Mouse (Mus musculus): Measurements from ENCODE around the gene Cfap43.

The Cfap43 gene

DNA sequence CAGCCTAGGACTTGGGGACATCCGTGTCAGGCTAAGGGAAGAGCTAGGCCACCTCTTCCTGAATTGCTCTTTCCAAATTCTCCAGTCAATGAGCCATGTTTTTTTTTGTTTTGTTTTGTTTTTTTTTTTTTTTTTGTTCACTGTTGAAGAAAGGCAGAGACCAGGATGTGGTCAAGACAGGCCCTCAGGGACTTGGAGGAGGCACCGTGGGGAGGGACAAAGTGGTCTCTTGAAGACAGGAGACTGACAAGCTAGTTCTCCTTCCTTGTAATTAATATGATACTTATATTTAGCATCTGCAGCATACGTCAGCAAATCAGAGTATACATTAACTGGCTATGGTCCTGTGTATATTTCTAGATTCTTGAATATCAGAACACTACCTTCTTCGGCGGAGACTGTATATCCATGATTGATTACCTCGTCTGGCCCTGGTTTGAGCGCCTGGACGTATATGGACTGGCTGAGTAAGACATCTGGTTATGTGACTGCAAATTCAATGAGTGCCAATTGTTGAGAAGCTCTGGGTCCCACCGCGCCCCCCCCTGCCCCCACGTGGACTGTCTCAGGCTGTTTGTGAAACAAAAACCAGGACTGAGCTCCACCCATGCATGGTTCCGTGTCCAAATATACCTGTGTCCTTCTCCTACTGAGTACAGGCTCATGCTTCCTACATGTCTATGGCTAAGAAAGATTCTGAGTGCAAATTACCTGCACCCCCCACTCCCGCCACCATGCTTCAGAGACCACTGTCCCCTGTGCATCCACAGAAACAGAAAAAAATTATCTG, 34.6 kb downstream of the Cfap43 start:
- DNase-seq, result peak; percentile 83

DNA sequence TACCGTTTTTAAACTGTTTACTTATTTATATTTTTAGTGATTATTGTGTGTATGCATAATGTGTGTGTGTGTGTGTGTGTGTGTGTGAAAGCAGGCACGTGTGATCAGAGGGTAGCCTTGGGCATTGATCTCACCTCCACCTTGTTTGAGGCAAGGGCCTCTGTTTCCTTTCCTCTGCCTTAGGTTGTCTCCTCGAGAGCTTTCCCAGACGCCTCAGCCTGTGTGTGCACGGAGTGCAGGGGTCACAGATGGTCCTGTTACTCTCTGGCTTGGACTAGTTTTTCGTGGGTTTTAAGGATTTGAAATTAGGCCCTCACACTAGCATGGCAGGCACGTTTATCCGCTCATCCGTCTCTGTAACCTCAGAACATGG, 36.2 kb downstream of the Cfap43 start:
- no peak for DNase-seq

DNA sequence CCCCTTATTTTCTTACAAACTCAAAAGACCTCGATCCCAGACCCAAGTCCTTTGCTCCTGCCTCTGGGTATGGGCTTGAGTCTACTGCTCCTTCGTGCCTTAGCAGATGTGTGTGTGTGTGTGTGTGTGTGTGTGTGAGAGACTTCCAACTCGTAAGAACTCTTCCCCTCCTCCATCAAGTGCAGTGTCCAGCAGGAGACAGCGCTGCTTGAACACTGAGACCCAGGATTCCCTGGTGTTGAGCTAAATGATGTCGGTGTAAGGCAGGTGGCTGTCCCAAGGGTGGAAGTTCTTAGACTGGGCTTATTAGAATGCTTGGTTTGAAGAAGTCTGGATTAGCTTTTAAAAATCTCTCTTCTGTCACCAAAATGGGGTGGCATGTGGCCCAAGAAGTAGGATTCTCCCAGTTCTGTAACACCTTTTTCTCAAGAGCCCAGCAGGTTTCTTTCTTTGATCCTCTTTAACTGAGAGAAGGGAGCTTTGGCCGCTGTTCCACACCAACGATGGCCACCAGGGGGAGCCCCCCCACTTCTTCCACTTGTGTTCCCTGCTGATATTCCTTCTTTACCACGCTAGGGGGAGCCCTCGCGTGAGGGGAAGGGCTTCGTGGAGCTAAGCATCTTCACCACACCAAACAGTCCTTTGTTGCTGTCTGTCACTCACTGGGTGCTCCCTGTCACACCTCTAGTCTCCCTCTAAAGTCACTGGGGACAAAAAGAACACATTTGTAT, 36.8 kb downstream of the Cfap43 start:
- peak; percentile 92 for DNase-seq

DNA sequence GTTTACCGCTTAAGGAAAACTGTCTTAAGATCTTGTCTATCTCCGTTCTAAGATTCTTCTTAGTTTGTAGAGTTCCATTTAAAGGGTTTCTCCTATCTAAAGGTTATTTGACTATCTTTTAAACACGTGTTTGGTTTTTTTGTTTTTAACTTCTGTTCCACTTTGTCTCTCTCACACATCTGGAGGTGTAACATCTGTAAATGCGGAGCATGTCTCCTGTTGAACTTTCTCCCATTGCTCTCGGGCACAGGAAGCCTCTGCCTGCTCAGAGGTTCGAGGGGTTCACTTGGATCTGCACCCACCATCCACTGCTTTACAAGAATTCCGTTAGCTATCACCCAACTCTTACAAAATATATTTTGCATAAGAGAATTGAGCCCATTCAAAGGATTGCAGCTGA, 37.5 kb downstream of the Cfap43 start:
- peak; percentile 74 for DNase-seq

DNA sequence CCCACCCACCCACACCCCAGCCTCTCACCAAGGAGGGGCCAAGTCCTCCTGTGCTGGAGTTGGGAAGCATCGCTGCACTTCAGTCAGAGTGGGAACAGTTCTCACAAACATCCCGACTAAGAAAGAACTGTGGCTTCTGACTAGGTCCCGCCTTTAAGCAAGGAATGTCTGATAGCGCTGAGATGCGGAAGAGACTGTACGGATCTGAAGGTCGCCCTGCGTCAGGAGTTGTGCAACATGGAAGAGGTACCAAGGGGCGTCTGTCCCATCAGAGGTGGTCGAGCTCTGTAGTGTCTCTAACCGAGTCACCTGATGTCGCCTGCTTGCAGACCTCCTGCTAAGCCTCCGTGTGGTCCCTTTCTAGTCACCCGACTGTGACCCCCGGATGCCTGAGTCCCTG, 42.8 kb downstream of the Cfap43 start:
- no peak for DNase-seq

DNA sequence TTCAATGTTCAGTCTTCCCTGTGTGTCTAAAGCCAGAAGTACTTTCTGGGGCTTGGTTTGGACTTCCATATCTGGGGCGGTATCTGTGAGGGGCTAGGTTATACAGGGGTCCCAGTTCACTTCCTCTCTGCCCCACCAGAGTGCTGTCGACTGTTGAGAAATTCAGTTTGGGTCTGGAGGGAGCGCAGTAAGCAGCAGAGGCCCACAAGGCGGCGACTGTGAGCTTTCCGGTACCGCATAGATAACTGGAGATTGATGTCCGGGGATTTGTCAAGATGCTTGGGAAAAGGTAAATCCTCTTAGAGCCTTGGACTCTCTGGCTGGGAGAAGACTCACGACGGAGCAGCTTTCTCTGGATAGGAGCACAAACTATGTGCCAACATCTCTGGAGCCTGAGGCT, 47.6 kb downstream of the Cfap43 start:
- no peak for DNase-seq

DNA sequence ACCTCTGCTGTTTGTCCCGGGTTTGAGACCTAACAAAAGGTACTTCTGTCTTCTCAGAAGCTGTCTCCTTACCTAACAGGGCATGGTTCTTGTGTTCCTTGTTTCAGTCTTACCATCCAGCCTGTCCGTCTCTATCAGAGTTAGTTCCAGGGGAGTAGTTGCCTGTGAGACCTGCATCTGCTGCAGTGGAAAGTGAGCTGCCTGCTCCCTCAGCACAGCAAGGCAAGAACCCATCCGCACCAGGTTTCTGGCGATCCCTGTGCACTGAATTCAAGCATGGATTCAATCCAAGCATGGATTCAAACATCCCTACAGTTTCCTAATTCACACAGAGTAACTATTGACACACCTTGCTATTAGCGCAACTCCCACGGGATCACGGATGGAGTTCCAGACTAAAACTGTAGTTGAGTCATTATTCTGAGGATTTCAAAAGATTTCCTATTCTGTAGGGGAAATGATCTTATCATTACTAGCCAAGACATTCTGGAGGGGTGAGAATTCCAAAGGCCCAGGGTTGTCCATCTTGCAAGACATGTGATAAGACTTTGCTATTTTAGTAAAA, 48.9 kb downstream of the Cfap43 start:
- peak; percentile 70 for DNase-seq

DNA sequence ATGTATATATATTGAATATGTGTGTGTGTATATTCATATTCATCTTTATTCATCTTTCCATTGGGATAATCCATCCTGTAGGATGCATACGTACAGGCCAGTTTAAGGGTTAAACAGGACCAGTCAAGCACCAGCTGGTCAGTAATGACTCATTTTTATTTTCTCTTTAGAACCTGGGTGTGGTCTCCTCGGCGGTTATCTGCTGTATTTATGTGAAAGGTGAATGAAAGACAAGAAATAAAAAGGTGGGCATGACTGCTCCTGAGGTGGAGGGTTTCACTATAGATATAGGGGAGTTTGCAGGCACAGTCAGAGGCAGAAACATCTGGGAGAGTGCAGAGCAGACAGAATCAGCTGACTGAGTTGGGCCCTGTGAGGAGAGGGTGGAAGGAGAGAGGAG, 49.6 kb downstream of the Cfap43 start:
- peak; percentile 50 for DNase-seq

DNA sequence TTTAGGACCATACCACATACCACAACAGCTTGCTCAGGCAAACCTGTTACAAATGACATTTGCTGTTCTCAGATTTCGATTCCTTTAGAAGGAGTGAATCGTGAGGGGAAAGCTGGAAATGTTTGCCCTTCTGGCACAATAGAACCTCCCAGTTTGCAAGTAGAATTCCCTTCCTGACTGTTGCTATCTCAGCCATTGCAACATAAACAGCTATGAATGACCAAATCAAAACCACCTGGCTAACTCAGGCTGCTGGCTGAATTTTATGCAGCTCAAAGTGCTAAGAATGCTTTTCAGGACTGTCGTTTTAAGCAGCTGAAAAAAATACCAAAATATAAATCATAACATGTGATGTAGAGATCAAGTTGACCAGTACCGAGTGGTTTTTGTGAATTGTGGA, 50.1 kb downstream of the Cfap43 start:
- no peak for DNase-seq

DNA sequence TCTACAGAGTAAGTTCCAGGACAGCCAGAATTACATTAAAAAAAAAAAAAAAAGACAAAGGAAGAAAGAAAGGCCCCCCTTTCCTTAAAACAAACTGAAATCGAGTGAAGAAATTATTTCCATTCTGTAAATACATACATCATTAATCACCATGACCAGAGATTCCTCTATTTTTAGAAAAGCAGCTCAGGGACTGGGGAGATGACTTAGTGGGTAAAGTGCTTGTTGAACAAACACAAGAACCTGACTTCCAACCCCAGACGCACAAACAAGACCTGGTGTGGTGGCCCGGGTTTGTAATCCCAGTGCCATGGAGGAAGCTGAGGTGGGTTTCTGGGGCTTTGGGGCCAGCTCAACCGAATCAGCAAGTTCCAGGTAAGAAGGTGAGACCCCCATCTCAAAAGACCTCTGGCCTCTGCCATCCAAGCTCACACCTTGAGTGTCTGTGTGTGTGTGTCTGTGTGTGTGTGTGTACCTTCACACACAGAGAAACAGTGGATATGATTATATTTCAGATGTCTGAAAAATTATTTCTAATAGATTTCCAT, 51.4 kb downstream of the Cfap43 start:
- DNase-seq, result peak; percentile 73

DNA sequence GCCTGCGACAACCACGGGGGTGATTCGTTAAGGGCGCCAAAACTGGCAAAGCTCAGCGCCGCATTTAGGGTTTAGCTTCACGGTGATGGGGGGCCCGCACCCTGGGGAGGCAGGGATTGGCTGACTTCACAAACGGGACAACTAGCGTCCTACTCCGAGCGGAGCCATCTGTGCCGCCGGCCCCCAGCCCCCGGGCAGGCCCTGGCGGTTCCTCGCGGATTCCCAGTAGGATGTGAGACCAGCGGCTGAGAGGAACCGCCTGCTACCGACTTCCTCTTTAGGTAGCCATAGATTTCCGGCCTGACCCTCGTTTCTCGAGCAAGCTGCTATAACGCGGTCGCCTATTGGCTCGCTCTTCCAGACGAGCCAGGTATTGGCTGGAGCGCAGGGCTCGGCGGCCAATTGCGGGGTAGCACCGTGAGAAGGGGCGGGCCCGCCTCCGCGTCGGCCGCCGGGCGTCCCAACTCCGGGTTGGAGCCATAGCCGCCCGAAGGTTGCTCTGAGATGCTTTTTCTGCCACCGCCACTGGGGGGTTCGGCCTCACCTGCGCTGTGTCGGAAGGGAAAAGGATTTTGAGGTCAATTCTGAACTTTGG, 53.6 kb downstream of the Cfap43 start, which contains the start of gene Gsto2:
TSS of gene Gsto2 (plus strand) at position 182 of the 595 bp plus-strand sequence.
- DNase-seq, result peak; percentile 100

DNA sequence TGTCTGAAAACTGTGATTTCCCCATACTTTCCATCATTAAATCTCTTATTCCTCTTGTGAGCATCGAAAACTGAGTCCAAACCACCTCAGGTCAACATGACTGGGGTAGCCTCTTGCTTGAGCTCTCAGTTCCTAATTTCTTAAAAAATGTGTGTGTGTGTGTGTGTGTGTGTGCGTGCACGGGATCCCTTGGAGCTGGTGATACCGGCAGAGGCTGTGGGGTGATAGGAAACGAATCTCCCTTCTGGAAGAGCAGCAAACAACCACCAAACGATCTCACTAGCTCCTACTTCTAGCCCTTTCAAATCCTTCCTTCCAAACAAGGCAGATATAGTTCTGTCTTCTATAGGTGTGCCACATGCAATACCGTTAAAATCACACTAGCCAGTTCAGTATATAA, 54.4 kb downstream of the Cfap43 start:
- peak; percentile 64 for DNase-seq

DNA sequence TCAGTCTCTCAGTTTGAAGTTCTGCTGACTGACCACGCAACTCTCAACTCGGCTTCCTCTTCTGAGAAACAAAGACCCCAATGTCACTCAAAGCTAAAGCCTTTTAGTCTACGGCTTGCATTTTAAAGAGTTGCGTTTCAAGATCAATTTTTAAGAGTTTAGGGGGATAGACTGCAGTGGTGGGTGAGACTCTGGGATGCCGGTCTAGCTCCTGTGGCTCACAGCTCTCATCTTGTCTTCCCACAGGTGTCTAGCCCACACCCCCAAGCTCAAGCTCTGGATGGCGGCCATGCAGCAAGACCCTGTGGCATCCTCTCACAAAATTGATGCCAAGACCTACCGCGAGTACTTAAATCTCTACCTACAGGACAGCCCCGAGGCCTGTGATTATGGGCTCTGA, 55.0 kb downstream of the Cfap43 start:
- peak; percentile 87 for DNase-seq

DNA sequence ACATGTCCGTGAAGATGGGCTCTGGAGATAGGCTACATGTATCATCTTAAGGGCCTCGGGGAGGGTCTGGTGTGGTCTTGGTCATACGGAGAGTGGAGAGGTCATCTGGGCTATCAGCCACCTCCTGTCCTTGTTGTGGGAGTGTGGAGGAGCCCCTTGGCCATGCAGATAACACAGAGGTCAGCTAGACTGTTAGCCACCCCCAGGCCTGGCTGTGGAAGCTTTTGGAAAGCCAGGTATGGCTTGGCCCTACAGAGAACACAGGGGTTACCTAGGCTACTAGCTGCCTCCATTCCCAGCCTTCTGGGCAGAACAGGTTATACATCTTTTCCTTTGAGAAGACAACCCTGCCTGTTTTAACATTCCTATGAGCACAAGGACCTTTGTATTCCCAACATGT, 56.5 kb downstream of the Cfap43 start:
- peak; percentile 91 for DNase-seq

DNA sequence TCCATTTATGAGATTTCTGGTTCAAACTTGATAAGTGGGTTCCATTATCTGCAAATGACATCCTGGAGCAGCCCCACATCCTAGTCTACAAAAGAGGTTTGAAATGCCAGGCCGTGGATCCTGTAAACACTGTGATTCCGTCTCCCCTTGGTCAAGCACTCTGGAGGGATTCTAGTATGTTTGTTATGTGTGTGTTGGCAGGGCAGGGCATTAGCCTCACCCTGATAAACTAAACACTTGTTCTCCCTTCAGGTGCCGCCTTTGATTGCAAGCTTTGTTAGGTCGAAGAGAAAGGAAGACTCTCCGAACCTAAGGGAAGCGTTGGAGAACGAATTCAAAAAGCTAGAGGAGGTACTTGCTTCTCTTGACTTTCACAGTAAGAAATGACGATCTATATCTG, 59.9 kb downstream of the Cfap43 start:
- peak; percentile 56 for DNase-seq

DNA sequence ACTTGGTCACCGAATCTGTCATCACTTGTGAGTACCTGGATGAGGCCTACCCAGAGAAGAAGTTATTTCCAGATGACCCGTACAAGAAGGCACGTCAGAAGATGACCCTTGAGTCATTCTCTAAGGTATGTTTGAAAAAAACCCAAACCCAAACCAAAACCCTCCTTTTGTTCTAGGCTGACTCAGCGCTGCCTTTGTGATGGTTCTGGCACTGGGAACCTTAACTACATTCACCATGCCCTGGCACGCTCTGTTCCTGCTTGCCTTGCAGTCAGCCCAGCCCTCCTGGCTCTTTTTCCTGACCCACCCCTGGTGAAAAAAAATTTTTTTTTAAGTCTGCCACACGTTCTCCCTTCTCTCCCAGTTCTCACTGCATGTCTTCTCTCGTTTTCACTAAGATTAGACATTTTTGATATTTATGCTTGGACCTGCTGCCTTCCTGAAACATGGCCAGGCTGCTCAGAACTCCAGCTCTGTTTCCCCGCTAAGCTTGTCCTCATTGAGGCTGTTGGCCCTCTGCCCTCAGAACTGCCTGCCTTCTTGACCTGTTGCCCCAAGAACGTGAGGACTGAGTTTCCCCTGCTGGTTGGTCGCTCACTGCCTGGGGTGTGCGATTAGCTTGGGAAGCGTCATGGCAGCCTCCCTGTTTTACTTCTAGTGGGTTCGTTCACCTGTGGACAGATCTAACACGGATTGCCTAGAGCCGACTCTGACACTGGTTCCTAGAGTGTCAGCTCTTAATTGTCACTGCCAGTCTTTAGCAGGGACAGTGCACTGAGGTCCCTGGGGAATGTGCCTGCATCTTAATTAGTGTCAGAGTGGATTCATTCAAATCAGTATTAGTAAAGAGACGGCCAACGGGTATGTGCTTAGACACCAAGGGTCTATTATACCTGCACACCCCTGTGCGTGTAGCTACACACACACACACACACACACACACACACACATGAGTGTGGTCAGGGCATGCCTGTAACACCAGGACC, 60.8 kb downstream of the Cfap43 start:
- DNase-seq, result peak; percentile 86

DNA sequence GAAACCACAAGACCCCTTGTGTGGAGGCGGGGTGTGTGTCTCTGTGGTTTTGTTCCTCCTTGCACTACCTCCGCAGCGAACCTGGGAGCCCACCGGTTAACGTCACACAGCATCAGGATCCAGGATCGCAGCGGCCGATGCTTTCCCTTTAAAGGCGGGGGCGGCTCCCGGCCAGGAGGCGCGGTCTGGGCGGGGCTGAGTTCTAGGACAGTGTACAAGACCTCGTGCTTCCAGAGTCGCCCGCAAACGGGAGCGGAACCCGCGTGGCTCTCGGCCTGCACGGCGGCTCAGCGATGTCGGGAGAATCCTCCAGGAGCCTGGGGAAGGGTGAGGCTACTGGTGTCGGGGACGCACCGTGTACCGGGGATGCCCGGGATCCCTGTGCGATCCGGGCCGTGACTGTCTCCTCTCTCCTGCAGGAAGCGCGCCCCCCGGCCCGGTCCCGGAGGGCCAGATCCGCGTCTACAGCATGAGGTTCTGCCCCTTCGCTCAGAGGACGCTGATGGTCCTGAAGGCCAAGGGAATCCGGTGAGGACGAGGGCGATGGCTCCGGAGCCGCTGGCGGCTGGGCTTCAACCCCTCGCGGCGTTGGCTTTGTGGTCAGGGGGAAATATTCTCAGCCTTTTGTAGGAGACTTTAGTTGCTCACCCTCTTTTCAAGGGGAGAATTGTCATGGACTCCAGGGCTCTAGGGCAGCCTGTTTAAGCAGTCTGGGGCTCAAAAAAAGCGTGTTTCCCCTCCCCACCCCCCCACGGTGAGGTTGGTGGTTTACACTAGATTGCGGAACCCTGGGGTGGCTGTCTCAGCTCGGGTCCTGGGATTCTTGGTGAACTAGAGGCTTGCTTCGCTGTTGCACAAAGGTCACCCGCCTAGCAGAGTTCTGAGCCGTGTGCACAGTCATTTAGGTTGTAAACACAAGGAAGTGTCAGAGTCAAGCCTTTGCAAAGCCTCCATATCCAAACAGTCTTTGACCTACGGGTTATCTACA, 64.0 kb downstream of the Cfap43 start, which contains the start of gene Gsto1:
TSS of gene Gsto1 (plus strand) at position 175 of the 988 bp plus-strand sequence.
- DNase-seq, result peak; percentile 99

DNA sequence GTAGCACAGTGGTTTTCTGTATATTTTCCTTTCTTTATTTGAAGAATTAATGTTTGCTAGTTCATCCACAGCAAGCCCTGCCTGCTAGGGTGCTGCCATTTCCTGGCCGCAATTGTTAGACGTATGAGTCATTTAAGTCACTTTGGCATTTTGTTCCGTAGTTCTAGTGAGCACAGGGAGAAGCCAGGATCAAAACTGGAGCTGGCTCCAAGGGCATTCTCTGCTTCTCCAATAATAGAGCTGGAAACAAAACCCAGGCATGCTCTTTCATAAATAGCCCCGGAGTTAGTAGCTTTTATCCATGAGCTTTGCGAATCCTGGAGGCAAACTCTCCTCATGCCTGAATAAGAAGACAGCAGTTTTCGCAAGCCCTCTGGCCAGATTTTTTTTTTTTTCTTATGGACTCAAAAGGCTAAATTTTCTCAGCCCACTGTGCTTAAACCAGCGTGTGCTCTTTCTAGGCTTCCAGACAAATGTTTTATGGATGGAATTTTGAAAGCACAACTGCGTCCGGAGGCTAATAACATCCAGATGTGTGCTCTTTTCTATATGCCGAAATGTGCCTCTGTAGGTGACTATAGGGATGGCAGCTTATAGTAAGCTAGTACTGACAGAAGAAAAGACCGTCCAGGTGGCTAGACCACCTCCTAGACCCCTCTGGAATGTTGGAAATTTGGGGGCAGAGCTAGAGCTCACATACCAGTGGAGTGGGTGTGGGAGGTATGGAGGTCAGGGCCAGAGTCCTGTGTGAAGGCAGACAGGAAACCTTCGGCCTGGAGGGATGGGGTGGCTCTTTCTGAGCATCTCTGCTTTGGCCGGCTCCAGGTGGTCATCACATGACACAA, 64.9 kb downstream of the Cfap43 start:
- peak; percentile 93 for DNase-seq

DNA sequence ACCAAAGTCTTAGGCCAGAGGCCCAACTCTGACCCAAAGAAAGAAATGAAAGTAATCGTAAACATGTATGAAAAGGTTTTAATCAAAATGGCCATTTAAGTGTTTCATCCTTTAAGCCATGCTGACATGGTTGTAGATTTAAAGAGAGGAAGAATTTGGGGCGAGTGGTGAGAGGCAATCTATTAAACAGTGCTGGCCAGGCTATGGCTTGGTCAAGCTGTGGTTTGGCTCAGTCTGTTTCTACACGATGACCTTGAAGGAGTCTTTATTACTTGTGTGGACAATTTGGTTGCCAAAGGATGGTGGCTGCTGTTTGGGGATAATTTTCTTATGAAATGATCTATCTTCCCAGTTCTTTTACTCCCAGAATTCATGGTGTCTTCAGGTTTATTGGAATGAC, 66.0 kb downstream of the Cfap43 start:
- no peak for DNase-seq

DNA sequence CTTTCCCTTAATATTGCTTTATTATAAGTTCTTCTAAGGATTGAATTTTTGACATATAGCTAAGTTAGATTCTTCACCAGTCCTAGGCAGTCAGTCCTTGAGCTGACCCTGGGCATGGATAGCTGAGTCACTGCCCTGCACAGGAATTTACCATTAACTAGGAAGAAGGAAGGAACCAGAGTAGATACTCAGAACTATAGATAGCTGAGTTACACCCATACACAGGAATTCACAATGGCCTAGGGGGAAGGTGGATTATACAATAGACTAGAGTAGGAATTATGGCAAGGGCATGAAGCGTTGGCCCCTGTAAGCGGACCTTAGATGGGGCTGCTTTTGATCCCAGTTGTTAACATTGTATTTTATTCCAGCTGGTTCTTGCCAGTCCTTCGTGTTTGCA, 67.0 kb downstream of the Cfap43 start:
- DNase-seq, result peak; percentile 50
